Mouse (Mus musculus) forebrain, embryonic 13.5 days (tissue): ENCODE results near the gene Map6. TPM values are rescaled to one million over a fixed set of nuclear protein-coding genes. Genes with fewer than 3 reads are reported as not detected.

ENCODE experiments used
- ATAC-seq: fragments of 200-750 bp; cut with Nextera tagmentation; 2 replicates; pipeline ENCODE4 v1.8.0; 2017
- H3K27ac ChIP-seq: fragments of 300-500 bp; sonication (generic); 2 replicates; pipeline ENCODE4 v1.5.1; 2015; ENCODE audit warnings: inconsistent platforms, mild to moderate bottlenecking, moderate library complexity
- H3K27me3 ChIP-seq: fragments of 300-500 bp; sonication (generic); 2 replicates; pipeline ENCODE4 v1.6.1; 2015; ENCODE audit warnings: mild to moderate bottlenecking, inconsistent platforms
- H3K36me3 ChIP-seq: fragments of 300-500 bp; sonication (generic); 2 replicates; pipeline ENCODE4 v1.6.1; 2015; ENCODE audit warnings: mild to moderate bottlenecking, inconsistent platforms; ENCODE audit not compliant: poor library complexity, severe bottlenecking
- H3K4me1 ChIP-seq: fragments of 300-500 bp; sonication (generic); 2 replicates; pipeline ENCODE4 v1.6.1; 2015; ENCODE audit warnings: inconsistent platforms
- H3K4me2 ChIP-seq: fragments of 300-500 bp; sonication (generic); 2 replicates; pipeline ENCODE4 v1.6.1; 2015; ENCODE audit warnings: inconsistent platforms, mild to moderate bottlenecking, moderate library complexity
- H3K4me3 ChIP-seq: fragments of 300-500 bp; sonication (generic); 2 replicates; pipeline ENCODE4 v1.5.1; 2015; ENCODE audit warnings: mild to moderate bottlenecking, inconsistent platforms
- H3K9ac ChIP-seq: fragments of 300-500 bp; sonication (generic); 2 replicates; pipeline ENCODE4 v1.6.1; 2015; ENCODE audit warnings: mild to moderate bottlenecking, inconsistent platforms
- H3K9me3 ChIP-seq: fragments of 300-500 bp; sonication (generic); replicated peaks from 2 replicates; pipeline ENCODE4 v1.6.1; 2016; ENCODE audit warnings: inconsistent platforms
- WGBS: fragments of 180-500 bp; shearing (Covaris S2); methylation state at CpG from one replicate; pipeline ENCODE4 v1.1.7; 2015; 5-methylcytosine and 5-hydroxymethylcytosine counted together
- polyA plus RNA-seq: library from polyadenylated mRNA; unstranded; fragments of >200 nt; fragmentation: Nextera tagmentation; extraction: Ambion mirVana; gene quantifications from 2 replicates; pipeline ENCODE4 v1.2.1, GENCODE M21; 2015

Map6 gene
- polyA plus RNA-seq, 1 experiment from 2014 or later: 46.9 TPM

- Histone ChIP-seq H3K27ac (no peak overlapping the region), H3K4me2 (no peak overlapping the region), H3K4me1 (0 out of 2 replicates have a peak, but pooled peaks cover 10% of the 10 kb centered on the region), H3K9me3 (no peaks in the 10 kb centered on the region), H3K36me3 (no peaks in the 10 kb centered on the region), H3K9ac (no peak overlapping the region), H3K4me3 (no peak overlapping the region), H3K27me3 (peaks cover 20% of the 10 kb centered on the region)
- WGBS: 21% methylated on average over 8 of the region's 8 CpGs
- no peak for ATAC-seq
Measured at GRCm38 (mm10) chr7:99236888-99237660, 30.2 kb upstream of the Map6 start.

GRCm38 (mm10) chr7:99238417-99238816, 28.8 kb upstream of the Map6 start, which contains the start of gene Mogat2:
Gene Mogat2, minus strand, starts transcription at chr7:99238619.
- ATAC-seq: no peak; the same call in 1 of the 2 replicates
- Histone ChIP-seq H3K27me3 (peaks cover 20% of the 10 kb centered on the region), H3K4me1 (0 out of 2 replicates have a peak, but pooled peaks cover 10% of the 10 kb centered on the region), H3K9me3 (no peaks in the 10 kb centered on the region), H3K4me3 (no peak within 1 kb of the TSS), H3K9ac (no peak within 1 kb of the TSS), H3K27ac (no peak within 1 kb of the TSS), H3K36me3 (no peaks in the 10 kb centered on the region), H3K4me2 (no peak within 1 kb of the TSS)
- WGBS: 12% methylated on average over 13 of the region's 13 CpGs

- H3K27ac ChIP-seq: no peak overlapping the region
- H3K4me3 ChIP-seq: no peak overlapping the region
- no peak for ATAC-seq
- no peak overlapping the region for H3K4me2 ChIP-seq
- no peak overlapping the region for H3K9ac ChIP-seq
- WGBS: 98% methylated on average over 11 of the region's 11 CpGs
- peaks cover 20% of the 10 kb centered on the region for H3K27me3 ChIP-seq
- 0 out of 2 replicates have a peak, but pooled peaks cover 9% of the 10 kb centered on the region for H3K4me1 ChIP-seq
- H3K9me3 ChIP-seq: no peaks in the 10 kb centered on the region
- H3K36me3 ChIP-seq: no peaks in the 10 kb centered on the region
Measured at GRCm38 (mm10) chr7:99242097-99242496, 25.1 kb upstream of the Map6 start.

GRCm38 (mm10) chr7:99248157-99248742, 19.0 kb upstream of the Map6 start:
- H3K27ac ChIP-seq: no peak overlapping the region
- H3K4me2 ChIP-seq: peak overlapping the region; percentile 70; the same call in 1 of the 2 replicates
- H3K9ac ChIP-seq: no peak overlapping the region
- H3K27me3 ChIP-seq: peaks cover 18% of the 10 kb centered on the region
- H3K9me3 ChIP-seq: no peaks in the 10 kb centered on the region
- 49% methylated on average over 5 of the region's 5 CpGs for WGBS
- ATAC-seq: no peak
- H3K36me3 ChIP-seq: no peaks in the 10 kb centered on the region
- 0 out of 2 replicates have a peak, but pooled peaks cover 3% of the 10 kb centered on the region for H3K4me1 ChIP-seq
- no peak overlapping the region for H3K4me3 ChIP-seq

GRCm38 (mm10) chr7:99248906-99249581, 18.2 kb upstream of the Map6 start:
- H3K4me3 ChIP-seq: peak overlapping the region; percentile 46
- peak; percentile 64 for ATAC-seq
- no peak overlapping the region for H3K27ac ChIP-seq
- peak overlapping the region; percentile 55 for H3K9ac ChIP-seq
- H3K4me2 ChIP-seq: peak overlapping the region; percentile 70
- H3K4me1 ChIP-seq: 0 out of 2 replicates have a peak, but pooled peaks cover 3% of the 10 kb centered on the region
- WGBS: 1% methylated on average over 42 of the region's 44 CpGs
- no peaks in the 10 kb centered on the region for H3K36me3 ChIP-seq
- no peaks in the 10 kb centered on the region for H3K9me3 ChIP-seq
- peaks cover 18% of the 10 kb centered on the region for H3K27me3 ChIP-seq

GRCm38 (mm10) chr7:99249582-99249911, 17.7 kb upstream of the Map6 start:
- peak overlapping the region; percentile 70 for H3K4me2 ChIP-seq
- no peaks in the 10 kb centered on the region for H3K9me3 ChIP-seq
- peaks cover 18% of the 10 kb centered on the region for H3K27me3 ChIP-seq
- 0 out of 2 replicates have a peak, but pooled peaks cover 3% of the 10 kb centered on the region for H3K4me1 ChIP-seq
- no peak overlapping the region for H3K27ac ChIP-seq
- peak overlapping the region; percentile 46 for H3K4me3 ChIP-seq
- peak; percentile 82 for ATAC-seq
- no peak overlapping the region for H3K9ac ChIP-seq
- no peaks in the 10 kb centered on the region for H3K36me3 ChIP-seq
- under 1% methylated on average over 10 of the region's 10 CpGs for WGBS

- peaks cover 18% of the 10 kb centered on the region for H3K27me3 ChIP-seq
- H3K36me3 ChIP-seq: no peaks in the 10 kb centered on the region
- no peak overlapping the region for H3K27ac ChIP-seq
- WGBS: 31% methylated on average over 9 of the region's 9 CpGs
- no peak overlapping the region for H3K4me3 ChIP-seq
- no peak overlapping the region for H3K9ac ChIP-seq
- no peak overlapping the region for H3K4me2 ChIP-seq
- no peak for ATAC-seq
- 0 out of 2 replicates have a peak, but pooled peaks cover 3% of the 10 kb centered on the region for H3K4me1 ChIP-seq
- H3K9me3 ChIP-seq: no peaks in the 10 kb centered on the region
Measured at GRCm38 (mm10) chr7:99250386-99250785, 16.9 kb upstream of the Map6 start.

- Histone ChIP-seq H3K27me3 (peaks cover 5% of the 10 kb centered on the region; the same call in 1 of the 2 replicates), H3K4me3 (no peak overlapping the region), H3K4me2 (no peak overlapping the region), H3K36me3 (no peaks in the 10 kb centered on the region), H3K9ac (no peak overlapping the region), H3K27ac (no peak overlapping the region), H3K9me3 (no peaks in the 10 kb centered on the region), H3K4me1 (no peaks in the 10 kb centered on the region)
- WGBS: 86% methylated on average over 7 of the region's 7 CpGs
- no peak for ATAC-seq
Measured at GRCm38 (mm10) chr7:99255006-99255405, 12.2 kb upstream of the Map6 start.

GRCm38 (mm10) chr7:99261900-99262299, 5.3 kb upstream of the Map6 start:
- no peak overlapping the region for H3K4me2 ChIP-seq
- no peak overlapping the region for H3K9ac ChIP-seq
- peaks cover 4% of the 10 kb centered on the region; the same call in 1 of the 2 replicates for H3K4me1 ChIP-seq
- H3K9me3 ChIP-seq: no peaks in the 10 kb centered on the region
- no peak for ATAC-seq
- H3K36me3 ChIP-seq: no peaks in the 10 kb centered on the region
- H3K4me3 ChIP-seq: no peak overlapping the region
- no peak overlapping the region for H3K27ac ChIP-seq
- 0 out of 2 replicates have a peak, but pooled peaks cover 4% of the 10 kb centered on the region for H3K27me3 ChIP-seq
- WGBS: 45% methylated on average over 3 of the region's 3 CpGs

GRCm38 (mm10) chr7:99263509-99263908, 3.7 kb upstream of the Map6 start:
- WGBS: 78% methylated on average over 4 of the region's 4 CpGs
- Histone ChIP-seq H3K4me1 (peaks cover 4% of the 10 kb centered on the region; the same call in 1 of the 2 replicates), H3K27me3 (0 out of 2 replicates have a peak, but pooled peaks cover 4% of the 10 kb centered on the region), H3K9me3 (no peaks in the 10 kb centered on the region), H3K4me3 (no peak overlapping the region), H3K9ac (no peak overlapping the region), H3K36me3 (no peaks in the 10 kb centered on the region), H3K27ac (no peak overlapping the region), H3K4me2 (no peak overlapping the region)
- no peak for ATAC-seq

GRCm38 (mm10) chr7:99264597-99264996, 2.6 kb upstream of the Map6 start:
- Histone ChIP-seq H3K9ac (no peak overlapping the region), H3K36me3 (no peaks in the 10 kb centered on the region), H3K4me3 (no peak overlapping the region), H3K27ac (no peak overlapping the region), H3K27me3 (0 out of 2 replicates have a peak, but pooled peaks cover 4% of the 10 kb centered on the region), H3K4me2 (no peak overlapping the region), H3K9me3 (no peaks in the 10 kb centered on the region), H3K4me1 (peaks cover 13% of the 10 kb centered on the region)
- no peak for ATAC-seq
